In genomic region chr14:48339434-48339833, GRCm38 (mm10) we compare ENCODE assay signal across 17 mouse cellular contexts.
A peak's percentile ranks its signal among the peaks of the same experiment; 100 is the strongest.
DNase-seq lines count a peak whose midpoint lies in the region; ATAC-seq and TF ChIP-seq lines count a peak whose summit lies in the region.
"Had no signal": no experiment of that assay in that cellular context is flagged by ENCODE, and none has a peak within 500 bp of the region (broad histone marks: within the 10 kb centered on the region; RNA-seq: fewer than 3 reads in every experiment).

No protein-coding gene starts in this region.

- no peaks in the 10 kb centered on the region for H3K27me3 ChIP-seq in liver, embryonic 14.5 days (ENCODE audit: control insufficient read depth, insufficient read depth, low read length)
- no peaks in the 10 kb centered on the region for H3K27me3 ChIP-seq in liver, embryonic 11.5 days (replicated peaks; ENCODE audit: control insufficient read depth, insufficient read depth, low read length)
- no peaks in the 10 kb centered on the region for H3K27me3 ChIP-seq in CH12.LX (replicated peaks)
- no peaks in the 10 kb centered on the region for H3K27me3 ChIP-seq in intestine, embryonic 16.5 days (replicated peaks; ENCODE audit: control insufficient read depth, insufficient read depth, low read length)
- H3K27me3 ChIP-seq: hindbrain, embryonic 15.5 days; limb, embryonic 15.5 days; midbrain, embryonic 15.5 days had no signal

- ATAC-seq in liver, embryonic 14.5 days (ENCODE audit: insufficient read depth), result no peak
- ATAC-seq in liver, embryonic 11.5 days (replicated peaks; ENCODE audit: low FRiP score), result no peak
- no peak for ATAC-seq in intestine, embryonic 16.5 days
- ATAC-seq: forebrain, embryonic 14.5 days; midbrain, embryonic 15.5 days had no signal

- no peak overlapping the region for H3K27ac ChIP-seq in liver, embryonic 14.5 days
- no peak overlapping the region for H3K27ac ChIP-seq in liver, embryonic 11.5 days (ENCODE audit: low read depth, low read length)
- no peak overlapping the region for H3K27ac ChIP-seq in CH12.LX (ENCODE audit: insufficient read depth, low read depth)
- no peak overlapping the region for H3K27ac ChIP-seq in intestine, embryonic 16.5 days (ENCODE audit: low read length)
- H3K27ac ChIP-seq: hindbrain, embryonic 15.5 days; limb, embryonic 15.5 days; macrophage; midbrain, embryonic 15.5 days had no signal

- no peak overlapping the region for H3K4me3 ChIP-seq in liver, embryonic 14.5 days (ENCODE audit: insufficient read depth in 1 of 2, low read depth in 2 of 2, low read length in 2 of 2)
- no peak overlapping the region for H3K4me3 ChIP-seq in liver, embryonic 11.5 days (ENCODE audit: low read depth, low read length)
- no peak overlapping the region for H3K4me3 ChIP-seq in CH12.LX (replicated peaks in 1 of 3; ENCODE audit: low read depth in 2 of 3, low read length in 2 of 3, poor library complexity in 1 of 3)
- H3K4me3 ChIP-seq in intestine, embryonic 16.5 days (ENCODE audit: low read length), result no peak overlapping the region
- H3K4me3 ChIP-seq: hindbrain, embryonic 15.5 days; limb, embryonic 15.5 days; midbrain, embryonic 15.5 days had no signal

- TF ChIP-seq CTCF in liver, embryonic 14.5 days (IDR thresholded peaks at IDR 0.05; ENCODE audit: low read depth), result peak; percentile 40; the same call in 1 of the 2 replicates
- TF ChIP-seq CTCF in CH12.LX (conservative IDR thresholded peaks at IDR 0.05 in 1 of 2, IDR thresholded peaks at IDR 0.05 in 1 of 2; ENCODE audit: low read depth in 2 of 2, low read length in 2 of 2), result peak; percentile 24 to 46; a peak in 3 of 4 replicates
- TF ChIP-seq CTCF in brain, embryonic 14.5 days (IDR thresholded peaks at IDR 0.05; ENCODE audit: borderline replicate concordance, extremely low read depth, insufficient read depth, insufficient read length), result peak; percentile 3; the same call in 1 of the 2 replicates

- no peaks in the 10 kb centered on the region for H3K36me3 ChIP-seq in liver, embryonic 14.5 days (replicated peaks; ENCODE audit: control insufficient read depth, insufficient read depth, low read depth)
- no peaks in the 10 kb centered on the region for H3K36me3 ChIP-seq in liver, embryonic 11.5 days (ENCODE audit: control insufficient read depth, insufficient read depth, low read length)
- no peaks in the 10 kb centered on the region for H3K36me3 ChIP-seq in CH12.LX (replicated peaks in 1 of 2; ENCODE audit: control insufficient read depth in 1 of 2, insufficient read depth in 1 of 2, low read length in 1 of 2)
- H3K36me3 ChIP-seq in intestine, embryonic 16.5 days (ENCODE audit: control insufficient read depth, insufficient read depth, low read length), result no peaks in the 10 kb centered on the region
- H3K36me3 ChIP-seq: hindbrain, embryonic 15.5 days; limb, embryonic 15.5 days; midbrain, embryonic 15.5 days had no signal

- no peak for TF ChIP-seq POLR2A in CH12.LX (IDR thresholded peaks at IDR 0.05; ENCODE audit: low read depth, low read length)
- no peak for TF ChIP-seq POLR2A in brain, embryonic 14.5 days (IDR thresholded peaks at IDR 0.05; ENCODE audit: borderline replicate concordance, extremely low read depth, insufficient read depth, insufficient read length, poor library complexity, severe bottlenecking)

- peak; percentile 18 to 25 for DNase-seq in cerebellum, postnatal 10 days
- no peak for DNase-seq in cerebellum, adult 8-10 months
- DNase-seq in liver, embryonic 14.5 days (ENCODE audit: low read depth in 3 of 3, low spot score in 3 of 3), result no peak
- DNase-seq in liver, embryonic 11.5 days (ENCODE audit: low spot score), result no peak
- DNase-seq in CH12.LX (ENCODE audit: extremely low read depth), result peak; percentile 6
- DNase-seq in brain, embryonic 14.5 days (ENCODE audit: low read depth), result no peak
- DNase-seq in spleen, postnatal 10 days (ENCODE audit: low spot score in 2 of 2), result no peak
- DNase-seq: gastrocnemius, postnatal 36 days; kidney, postnatal 25 days; right cerebral cortex, postnatal 14 days; thymus, postnatal 36 days had no signal

- H3K4me1 ChIP-seq in liver, embryonic 14.5 days (replicated peaks; ENCODE audit: control insufficient read depth in 2 of 2, insufficient read depth in 2 of 2, low read length in 1 of 2), result no peaks in the 10 kb centered on the region
- H3K4me1 ChIP-seq in liver, embryonic 11.5 days (replicated peaks; ENCODE audit: control insufficient read depth, insufficient read depth, low read length), result no peaks in the 10 kb centered on the region
- peaks cover 3 to 18% of the 10 kb centered on the region in 2 experiments; a peak in 3 of 4 replicates for H3K4me1 ChIP-seq in CH12.LX (ENCODE audit: control insufficient read depth in 1 of 2, insufficient read depth in 2 of 2)
- no peaks in the 10 kb centered on the region for H3K4me1 ChIP-seq in intestine, embryonic 16.5 days (ENCODE audit: control insufficient read depth, insufficient read depth, low read length)
- H3K4me1 ChIP-seq: limb, embryonic 15.5 days had no signal

- in situ Hi-C loops in CH12.LX (cut with MboI; ENCODE audit: low pct_ligation_motif_present, low pct_unique_long_range_greater_than_20kb, low sequenced_read_pairs), result no loop called here

- dilution Hi-C loops in CH12.LX (cut with MboI; ENCODE audit: extremely low pct_ligation_motif_present, extremely low pct_unique_long_range_greater_than_20kb, low sequenced_read_pairs), result no loop called here

- H3K9ac ChIP-seq in liver, embryonic 14.5 days (replicated peaks), result no peak overlapping the region
- no peak overlapping the region for H3K9ac ChIP-seq in liver, embryonic 11.5 days (ENCODE audit: low read depth, low read length)
- no peak overlapping the region for H3K9ac ChIP-seq in CH12.LX (ENCODE audit: insufficient read depth, low read depth)
- no peak overlapping the region for H3K9ac ChIP-seq in intestine, embryonic 16.5 days (ENCODE audit: low read depth, low read length)
- H3K9ac ChIP-seq: hindbrain, embryonic 15.5 days; limb, embryonic 15.5 days; midbrain, embryonic 15.5 days had no signal

- WGBS in liver, embryonic 14.5 days (ENCODE audit: insufficient replicate concordance), result 54% methylated on average over 4 of the region's 4 CpGs
- WGBS in liver, embryonic 11.5 days, result 71% methylated on average over 4 of the region's 4 CpGs
- WGBS in intestine, embryonic 16.5 days, result 83% methylated on average over 4 of the region's 4 CpGs

- no peak overlapping the region for H3K4me2 ChIP-seq in liver, embryonic 14.5 days (ENCODE audit: low read depth)
- H3K4me2 ChIP-seq in liver, embryonic 11.5 days, result no peak overlapping the region
- no peak overlapping the region for H3K4me2 ChIP-seq in CH12.LX (ENCODE audit: insufficient read depth, low read depth, poor library complexity, severe bottlenecking)
- no peak overlapping the region for H3K4me2 ChIP-seq in intestine, embryonic 16.5 days (ENCODE audit: low read depth, low read length)
- H3K4me2 ChIP-seq: hindbrain, embryonic 15.5 days; limb, embryonic 15.5 days; midbrain, embryonic 15.5 days had no signal

- H3K79me2 ChIP-seq in CH12.LX (replicated peaks; ENCODE audit: control insufficient read depth, extremely low read depth, insufficient read depth, poor library complexity, severe bottlenecking), result no peaks in the 10 kb centered on the region

- no peaks in the 10 kb centered on the region for H3K9me3 ChIP-seq in liver, embryonic 14.5 days (ENCODE audit: control insufficient read depth, low read length)
- no peaks in the 10 kb centered on the region for H3K9me3 ChIP-seq in liver, embryonic 11.5 days (ENCODE audit: control insufficient read depth, low read length)
- H3K9me3 ChIP-seq in CH12.LX (replicated peaks; ENCODE audit: low read length), result no peaks in the 10 kb centered on the region
- H3K9me3 ChIP-seq in intestine, embryonic 16.5 days (ENCODE audit: control insufficient read depth, low read length), result no peaks in the 10 kb centered on the region
- H3K9me3 ChIP-seq: hindbrain, embryonic 15.5 days; limb, embryonic 15.5 days; midbrain, embryonic 15.5 days had no signal

- TF ChIP-seq RAD21 in CH12.LX (IDR thresholded peaks at IDR 0.05; ENCODE audit: low read depth, low read length), result no peak; the same call in 1 of the 2 replicates

- TF ChIP-seq EP300 in liver, embryonic 14.5 days (IDR thresholded peaks at IDR 0.05; ENCODE audit: low read depth), result no peak
- no peak for TF ChIP-seq EP300 in CH12.LX (IDR thresholded peaks at IDR 0.05; ENCODE audit: low read length)

TF ChIP-seq in CH12.LX, 34 proteins besides CTCF, POLR2A, EP300 and RAD21:
- no peak; the same call in 1 of the 2 replicates for TF ChIP-seq SMC3 (IDR thresholded peaks at IDR 0.05; ENCODE audit: low read depth, low read length)
- no peak for TF ChIP-seq ZNF384 (IDR thresholded peaks at IDR 0.05; ENCODE audit: low read depth, low read length)
- TF ChIP-seq ZC3H11A (IDR thresholded peaks at IDR 0.05; ENCODE audit: low read depth, low read length), result no peak
- TF ChIP-seq PAX5 (IDR thresholded peaks at IDR 0.05; ENCODE audit: low read length), result no peak

Comparison
In these comparisons a context has a peak if more than half of its experiments do, and no peak if none do; other contexts are left out.
1. DNase-seq: peak in cerebellum, postnatal 10 days (2 of 2) and CH12.LX (single experiment); none in cerebellum, adult 8-10 months (single experiment), liver, embryonic 14.5 days (0 of 3), liver, embryonic 11.5 days (single experiment), brain, embryonic 14.5 days (single experiment) and spleen, postnatal 10 days (0 of 2).
2. Peak in every context shown above with its lines, with median percentiles within 50 percentile points of each other: CTCF ChIP-seq.